Mouse (Mus musculus) frontal cortex, adult (tissue): ENCODE data around the gene Slco2a1.

Source experiments
- ATAC-seq: cut with Nextera tagmentation; 2 replicates; pipeline ENCODE4 v1.9.2; 2017; ENCODE audit warnings: mild to moderate bottlenecking, moderate library complexity, mixed read lengths; ENCODE audit not compliant: low TSS enrichment

Slco2a1 gene

GRCm38 (mm10) chr9:103086736-103087135 lies 98.2 kb downstream of the Slco2a1 start:
- no peak for ATAC-seq

DNA sequence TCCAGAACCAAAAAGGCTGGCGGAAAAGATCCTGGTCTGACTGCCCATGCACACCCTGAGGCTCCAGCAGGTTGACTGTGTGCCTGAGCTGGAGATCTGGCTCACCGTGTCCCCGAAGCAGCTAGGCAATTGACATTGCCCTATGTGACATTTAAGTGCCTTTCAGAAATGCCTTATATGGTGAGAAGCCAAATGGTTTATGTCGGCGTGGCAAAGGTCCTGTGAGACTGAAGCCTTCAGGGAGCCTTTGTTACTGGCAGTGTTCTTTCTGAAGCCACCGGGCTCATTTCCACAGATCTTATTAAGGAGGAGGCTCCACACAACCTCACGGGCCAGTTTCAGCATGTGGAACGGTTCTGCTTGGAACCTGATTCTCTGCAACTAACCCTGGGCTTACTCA lies 98.8 kb downstream of the Slco2a1 start:
- ATAC-seq: no peak

GRCm38 (mm10) chr9:103088661-103089060 lies 100.1 kb downstream of the Slco2a1 start:
- no peak for ATAC-seq

DNA sequence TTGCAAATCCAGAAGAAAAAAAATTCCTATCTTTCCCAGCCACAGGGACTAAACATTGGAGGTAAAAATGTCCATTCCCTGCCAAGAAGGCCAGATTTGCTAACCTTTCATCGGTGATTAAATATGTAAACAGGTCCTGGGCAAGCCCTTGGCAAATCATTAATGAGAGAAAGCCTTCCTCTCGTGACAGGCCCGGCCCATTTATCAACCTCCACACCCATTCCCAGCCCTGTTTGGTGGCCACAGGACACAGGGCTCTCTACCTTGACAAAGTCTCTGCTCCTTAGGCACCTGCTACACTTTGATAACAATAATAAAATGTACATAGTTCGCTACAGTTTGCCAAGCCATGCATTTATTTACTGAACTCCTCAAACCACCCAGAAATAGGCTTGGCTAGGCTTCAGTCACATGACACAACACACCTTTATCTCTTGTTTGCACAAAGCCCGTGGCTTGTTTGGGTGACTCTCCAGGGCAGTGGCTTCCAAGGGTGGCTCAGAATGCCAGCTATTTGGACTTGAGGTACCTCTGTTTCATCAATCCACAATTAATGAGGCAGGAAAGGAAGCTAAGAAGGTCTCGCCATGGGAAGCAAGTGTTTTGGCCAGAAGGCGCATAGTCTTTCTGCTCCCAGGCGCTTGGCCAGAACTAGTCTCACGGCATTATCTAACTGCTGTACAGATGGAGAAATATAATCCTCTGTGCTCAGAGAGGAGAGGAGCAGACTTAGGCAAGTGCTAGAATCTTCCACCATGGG lies 101.8 kb downstream of the Slco2a1 start:
- ATAC-seq: peak; percentile 60; the same call in 1 of the 2 replicates

DNA sequence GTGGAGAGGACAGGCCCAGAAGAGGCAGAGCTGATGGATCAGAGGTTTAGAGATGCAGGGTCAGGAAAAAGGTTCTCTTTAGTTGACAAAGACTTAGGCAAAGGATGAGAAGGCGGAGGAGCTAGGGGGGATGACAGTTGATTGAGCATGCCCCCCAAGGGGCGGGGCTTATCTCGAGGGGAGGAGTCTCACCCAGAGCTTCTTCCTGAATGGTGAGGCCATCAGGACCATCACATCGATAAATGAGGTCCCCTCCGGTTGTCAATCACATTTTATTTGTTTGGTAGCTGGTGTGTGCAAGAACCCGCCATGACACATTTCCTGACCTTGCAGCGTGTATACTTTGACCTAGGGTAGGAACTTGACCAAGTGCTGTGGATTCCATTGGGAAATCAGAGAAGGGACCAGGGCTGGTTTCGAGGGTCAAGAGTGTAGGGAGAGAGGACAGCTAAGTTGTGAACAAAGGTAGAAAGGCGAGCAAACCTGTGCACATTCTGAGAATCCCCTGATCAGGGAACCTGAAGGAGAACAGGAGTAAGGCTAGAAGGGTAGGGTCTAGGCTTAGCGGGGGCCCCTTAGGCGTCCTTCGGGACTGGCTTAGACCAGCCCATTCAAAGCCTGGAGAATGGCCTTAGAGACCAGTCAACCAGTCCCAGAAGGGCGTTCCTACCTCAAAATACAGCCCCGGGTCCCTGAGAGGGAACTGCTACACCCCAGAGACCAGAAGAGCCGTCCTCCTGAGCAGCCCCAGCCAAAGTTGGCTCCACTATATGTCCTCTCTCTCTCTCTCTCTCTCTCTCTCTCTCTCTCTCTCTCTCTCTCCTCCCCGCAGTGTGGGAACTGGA lies 102.7 kb downstream of the Slco2a1 start:
- no peak for ATAC-seq

GRCm38 (mm10) chr9:103092248-103092647 lies 103.7 kb downstream of the Slco2a1 start:
- ATAC-seq: peak; percentile 87

DNA sequence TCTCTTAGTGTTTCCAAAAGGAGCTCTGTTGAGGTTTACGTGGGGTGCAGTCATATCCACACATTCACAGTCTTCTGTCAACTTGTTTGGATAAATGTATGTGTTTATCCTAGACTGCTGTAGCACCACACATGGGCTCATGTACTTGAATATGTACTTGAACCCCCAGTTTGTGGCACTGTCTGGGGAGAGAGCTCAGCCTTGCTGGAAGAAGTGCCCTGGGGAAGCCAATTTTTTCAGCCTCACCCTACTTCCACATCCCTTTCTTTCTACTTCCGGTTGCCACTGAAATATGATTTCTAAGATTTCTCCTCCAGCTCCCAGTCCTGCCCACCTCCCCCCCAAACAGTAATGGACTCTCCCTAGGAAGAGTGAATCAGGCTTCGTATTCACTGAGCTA lies 105.2 kb downstream of the Slco2a1 start:
- ATAC-seq: peak; percentile 21

- peak; percentile 32 for ATAC-seq
These were observed 119.9 kb downstream of the Slco2a1 start for GRCm38 (mm10) chr9:103108341-103108798.

DNA sequence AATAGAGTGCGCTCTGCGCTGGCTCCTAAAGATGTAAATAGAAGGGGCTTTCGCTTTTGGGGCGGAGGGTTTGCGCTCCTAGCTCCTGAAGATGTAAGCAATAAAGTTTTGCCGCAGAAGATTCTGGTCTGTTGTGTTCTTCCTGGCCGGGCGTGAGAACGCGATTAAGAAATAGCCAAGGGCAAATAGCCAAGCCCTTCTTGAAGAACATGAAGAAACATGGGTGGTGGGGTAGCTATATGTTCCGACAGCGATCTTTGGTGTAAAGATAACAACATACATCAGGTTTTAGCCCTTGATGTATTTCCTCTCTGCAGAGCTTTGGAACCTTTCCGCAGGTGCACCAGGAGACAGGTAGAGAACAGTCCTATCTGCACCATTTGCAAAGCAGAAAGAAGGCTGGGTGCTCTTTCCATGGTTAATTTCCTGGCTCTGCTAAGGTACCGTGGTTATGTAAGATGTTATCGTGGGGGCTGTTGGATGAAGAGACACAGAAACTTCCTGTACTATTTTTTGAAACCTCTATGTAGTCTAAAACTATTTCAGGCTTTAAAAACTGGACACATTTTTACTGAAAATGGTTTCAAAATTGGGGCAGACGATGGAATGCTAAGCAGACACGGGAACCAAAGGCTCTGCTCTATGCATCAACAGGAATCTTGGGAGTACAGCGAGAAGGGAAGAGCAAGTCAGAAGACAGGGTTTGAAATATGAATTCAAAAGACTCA lies 120.6 kb downstream of the Slco2a1 start:
- peak; percentile 45 for ATAC-seq

- ATAC-seq: no peak
These were observed 121.4 kb downstream of the Slco2a1 start for GRCm38 (mm10) chr9:103109911-103110310.

DNA sequence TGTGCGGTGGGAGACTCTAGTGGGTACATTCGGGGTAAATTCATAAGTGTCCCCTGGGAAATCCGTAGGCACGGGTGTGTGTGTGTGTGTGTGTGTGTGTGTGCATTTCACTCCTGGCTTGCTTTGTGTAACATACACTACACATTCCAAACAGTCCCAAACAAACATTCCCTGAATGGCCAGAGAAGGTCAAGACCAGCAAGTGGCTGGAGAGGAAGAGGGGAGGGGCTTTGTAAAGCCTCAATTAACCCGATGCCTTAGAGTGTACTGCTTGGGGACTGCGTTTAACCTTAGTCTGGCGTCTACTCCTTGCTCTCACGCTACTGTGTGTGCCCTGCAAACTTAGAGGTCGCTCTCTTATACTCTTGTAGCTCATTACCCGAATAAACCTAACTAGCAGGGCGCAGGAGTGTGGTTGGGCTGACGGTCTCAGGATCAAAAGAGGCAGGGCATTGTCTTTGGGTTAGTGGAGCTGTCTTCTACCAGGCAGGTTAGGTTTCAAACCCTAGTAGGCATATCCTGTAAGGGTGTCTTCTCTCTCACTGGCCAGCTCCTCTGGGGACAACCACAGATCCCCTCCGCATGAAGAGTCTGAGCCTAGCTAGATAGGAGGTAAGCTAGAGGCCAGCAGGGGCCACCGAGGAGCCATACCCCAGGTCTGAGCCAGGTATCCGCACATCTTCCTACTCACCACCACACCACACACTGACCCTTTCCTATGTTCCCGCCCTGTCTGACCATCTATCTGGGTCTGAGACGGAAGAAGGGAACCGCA lies 122.4 kb downstream of the Slco2a1 start:
- no peak for ATAC-seq

- ATAC-seq: peak; percentile 35
These were observed 123.3 kb downstream of the Slco2a1 start, which contains the start of gene Rab6b for GRCm38 (mm10) chr9:103111621-103112470. TSS of gene Rab6b (plus strand) at chr9:103111787.

DNA sequence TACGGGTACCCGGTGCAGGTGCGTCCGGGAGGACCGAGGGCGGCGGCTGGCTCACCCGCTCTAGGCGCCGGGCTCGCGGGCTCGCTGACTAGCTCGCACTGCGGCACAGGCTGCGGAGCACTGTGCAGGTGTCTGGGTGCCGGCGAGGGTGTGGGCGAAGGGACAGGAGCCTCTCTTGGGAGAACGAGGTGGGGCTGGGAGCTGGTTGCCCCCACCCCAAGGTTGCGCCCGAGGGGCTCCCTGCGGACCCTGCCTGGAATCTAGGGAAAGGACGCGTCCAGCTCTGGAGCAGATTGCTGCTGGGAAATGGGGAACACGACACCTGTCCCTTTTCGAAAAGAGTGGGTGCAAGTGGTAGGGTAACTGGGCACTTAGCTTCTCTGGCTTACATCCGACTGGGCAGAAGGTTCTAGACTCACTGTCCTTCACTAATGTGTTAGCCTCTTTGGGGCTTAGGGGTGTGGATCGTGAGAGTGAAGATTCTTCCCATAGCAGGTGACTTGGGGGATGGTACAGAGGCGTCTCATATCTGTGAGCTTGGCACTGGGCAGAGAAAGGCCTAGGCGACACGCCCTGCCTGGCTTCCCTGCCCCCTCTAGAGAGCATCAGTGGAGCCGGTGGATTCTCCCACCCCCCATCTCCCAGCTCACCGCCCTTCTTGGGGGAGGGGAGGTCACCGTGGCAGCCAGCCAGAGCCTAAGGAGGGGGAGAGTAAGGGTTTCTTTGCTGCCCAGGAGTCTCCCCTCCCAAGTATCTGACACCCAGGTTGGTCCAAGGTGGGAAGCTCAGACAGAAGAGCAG lies 124.2 kb downstream of the Slco2a1 start:
- no peak for ATAC-seq

GRCm38 (mm10) chr9:103113351-103113750 lies 124.8 kb downstream of the Slco2a1 start:
- ATAC-seq: peak; percentile 31

DNA sequence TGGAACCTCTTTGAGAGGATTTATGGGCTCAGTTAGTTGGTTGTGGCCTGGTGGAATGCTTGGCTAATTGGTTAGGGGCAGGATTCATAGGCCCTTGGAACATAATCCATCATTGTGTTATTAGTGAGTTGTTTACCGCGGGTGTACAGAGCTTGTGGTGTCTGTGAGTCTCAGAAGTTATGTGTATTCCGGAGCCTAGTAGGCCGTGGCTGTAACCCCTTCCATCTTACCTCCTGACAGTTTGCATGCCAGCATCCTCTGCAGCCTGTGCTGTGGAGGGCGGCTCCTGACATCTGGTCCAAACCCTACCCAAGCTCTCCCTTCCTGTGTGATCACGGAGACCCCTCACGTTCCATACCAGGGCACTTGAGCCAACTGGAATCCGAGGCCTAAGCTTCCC lies 125.8 kb downstream of the Slco2a1 start:
- no peak for ATAC-seq

DNA sequence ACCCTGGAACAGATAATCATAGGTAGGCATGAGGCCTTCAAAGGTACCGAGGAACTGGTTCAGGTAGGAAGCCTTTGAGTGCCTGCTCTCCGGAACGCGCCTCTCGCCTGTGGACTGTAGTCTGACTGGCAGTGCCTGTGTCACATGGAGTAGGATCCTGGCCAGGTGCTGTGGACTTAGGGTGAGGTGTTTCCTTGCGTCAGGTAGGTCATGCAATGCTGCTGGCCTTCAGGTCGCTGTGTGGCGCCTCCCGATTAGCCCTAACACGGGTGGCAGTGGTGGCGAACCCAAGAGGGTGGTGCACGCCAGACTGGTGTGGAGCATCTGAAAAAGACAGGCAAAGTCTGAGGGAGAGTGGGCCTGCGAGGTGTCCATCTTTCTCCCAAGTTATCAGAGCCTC lies 126.4 kb downstream of the Slco2a1 start:
- ATAC-seq: no peak

GRCm38 (mm10) chr9:103116941-103117340 lies 128.4 kb downstream of the Slco2a1 start:
- ATAC-seq: no peak

DNA sequence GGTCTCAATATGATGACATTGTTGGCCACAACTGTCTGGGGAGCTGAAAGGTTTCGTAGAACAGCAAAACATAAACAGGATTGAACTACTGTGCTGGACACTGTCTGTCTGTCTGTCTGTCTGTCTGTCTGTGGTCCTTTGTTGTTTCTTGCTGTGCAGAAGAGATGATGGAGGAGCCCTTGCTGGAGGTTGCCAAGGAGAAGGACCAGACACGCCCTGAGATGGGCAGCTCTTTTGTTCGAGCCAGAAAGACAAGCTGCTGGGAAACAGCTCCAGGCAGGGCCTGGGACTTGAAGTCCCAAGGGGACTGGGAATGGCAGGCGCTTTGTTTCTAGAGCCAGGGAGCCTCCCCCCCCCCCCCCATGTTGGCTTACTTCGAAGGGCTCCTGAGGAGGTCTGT lies 129.0 kb downstream of the Slco2a1 start:
- ATAC-seq: no peak

GRCm38 (mm10) chr9:103117951-103118350 lies 129.4 kb downstream of the Slco2a1 start:
- ATAC-seq: no peak
